Mouse (Mus musculus) ovary, postnatal 14 days (tissue): ENCODE data around the gene H3f3b.

Source experiments
- DNase-seq: peaks from one replicate; pipeline ENCODE4 v3.0.0; 2022; ENCODE audit warnings: low spot score

Gene H3f3b

GRCm38 (mm10) chr11:116027756-116028155, at the start of gene H3f3b:
H3f3b (minus strand) TSS chr11:116027962.
- no peak for DNase-seq

DNA sequence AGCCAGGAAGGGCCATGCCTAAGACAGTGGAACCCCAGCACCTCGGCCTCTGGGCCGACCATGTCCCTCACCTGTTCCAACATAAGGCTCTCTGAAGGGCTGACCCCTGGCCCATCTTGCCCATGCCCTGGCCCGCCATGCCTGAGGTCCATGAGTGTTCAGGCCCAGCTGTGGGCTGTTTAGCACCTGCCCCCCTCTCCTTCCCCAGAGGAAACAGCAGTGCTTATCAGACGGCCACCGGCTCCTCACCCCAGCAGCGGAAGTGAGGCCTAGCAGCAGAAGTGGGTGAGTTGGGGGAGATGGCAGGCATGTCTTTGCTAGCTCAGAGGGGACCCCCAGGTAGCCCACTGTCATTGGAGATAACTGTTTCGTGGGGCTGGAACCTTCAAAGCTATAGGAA, 49.1 kb upstream of the H3f3b start:
- no peak for DNase-seq

DNA sequence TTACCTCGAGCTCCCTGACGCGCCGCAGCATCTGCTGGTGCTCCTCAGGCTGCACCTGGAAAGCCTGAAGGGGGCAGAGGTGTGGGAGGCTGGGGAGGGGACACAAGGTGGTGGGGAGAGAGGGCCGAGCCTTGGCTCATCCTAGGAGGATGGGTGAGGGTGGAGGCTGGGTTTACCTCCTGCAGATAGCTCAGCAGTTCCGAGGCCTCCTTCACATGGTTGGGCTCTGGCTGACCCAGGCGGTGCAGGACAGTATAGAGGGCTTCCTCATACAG, 48.4 kb upstream of the H3f3b start:
- no peak for DNase-seq

- DNase-seq = no peak
These were observed 47.9 kb upstream of the H3f3b start for GRCm38 (mm10) chr11:116075539-116076265.

DNA sequence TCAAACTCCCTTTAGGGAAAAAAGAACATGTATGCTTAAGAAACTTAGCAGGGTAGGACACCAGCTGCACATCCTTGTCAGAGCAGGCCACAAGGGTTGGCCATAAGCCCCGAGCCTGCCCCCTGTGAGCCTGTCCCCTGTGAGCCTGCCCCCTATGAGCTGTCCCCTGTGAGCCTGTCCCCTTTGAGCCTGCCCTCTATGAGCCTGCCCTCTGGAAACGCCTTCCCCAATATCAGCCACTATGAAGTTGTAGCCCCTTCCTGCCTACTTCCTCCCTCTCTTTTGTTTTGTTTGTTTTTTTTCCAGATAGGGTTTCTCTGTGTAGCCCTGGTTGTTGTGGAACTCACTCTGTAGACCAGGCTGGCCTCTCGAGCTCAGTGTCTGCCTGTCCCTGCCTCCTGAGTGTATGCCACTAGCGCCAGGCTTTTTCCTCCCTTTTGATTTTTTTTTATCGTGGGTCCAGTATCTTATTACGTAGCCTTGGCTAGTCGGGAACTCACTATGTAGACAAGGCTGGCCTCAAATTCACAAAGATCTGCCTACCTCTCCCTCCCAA, 46.8 kb upstream of the H3f3b start:
- DNase-seq = no peak

GRCm38 (mm10) chr11:116072608-116073007, 44.8 kb upstream of the H3f3b start:
- DNase-seq = no peak

- no peak for DNase-seq
These were observed 43.7 kb upstream of the H3f3b start for GRCm38 (mm10) chr11:116071510-116071909.

DNA sequence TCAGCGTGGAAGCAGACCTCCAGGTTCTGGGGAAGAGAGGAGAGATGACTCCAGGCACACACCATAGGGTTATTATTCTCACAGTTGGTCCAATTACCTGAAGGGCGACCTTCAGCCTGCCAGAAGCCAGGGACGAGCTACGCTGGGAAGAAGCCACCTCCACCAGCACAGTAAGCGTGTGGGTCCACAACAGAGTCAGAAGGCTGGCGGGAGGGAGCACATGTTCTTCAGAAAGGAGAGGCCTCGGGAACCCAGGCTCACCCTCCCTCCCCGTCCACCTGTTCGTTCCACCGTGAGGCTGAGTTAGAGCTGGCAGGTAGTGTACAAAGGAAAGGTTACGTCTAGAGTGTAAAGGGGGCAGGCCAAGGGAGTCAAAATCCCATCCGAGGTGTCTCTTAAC, 37.6 kb upstream of the H3f3b start:
- no peak for DNase-seq

- DNase-seq = no peak
These were observed 36.6 kb upstream of the H3f3b start for GRCm38 (mm10) chr11:116064187-116064867.

DNA sequence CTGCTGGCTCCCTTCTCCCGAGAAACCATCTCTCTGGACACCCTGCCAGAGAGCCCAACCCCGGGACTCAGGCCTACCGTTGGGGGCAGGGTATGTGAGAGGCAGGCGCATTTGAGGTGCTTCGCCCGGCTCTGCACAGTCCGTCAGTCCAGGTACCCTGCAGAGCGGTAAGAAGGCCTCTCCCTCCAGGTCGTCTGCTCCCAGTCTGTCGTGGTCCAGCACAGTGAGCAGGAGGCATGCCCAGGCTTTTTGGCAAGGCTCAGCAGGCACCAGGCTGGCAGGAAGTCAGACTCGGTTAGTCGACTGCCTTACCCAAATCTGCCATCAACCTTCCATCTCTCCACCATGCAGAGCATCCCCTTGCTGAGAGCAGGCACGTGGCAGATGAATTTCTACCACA, 35.8 kb upstream of the H3f3b start:
- DNase-seq = no peak

DNA sequence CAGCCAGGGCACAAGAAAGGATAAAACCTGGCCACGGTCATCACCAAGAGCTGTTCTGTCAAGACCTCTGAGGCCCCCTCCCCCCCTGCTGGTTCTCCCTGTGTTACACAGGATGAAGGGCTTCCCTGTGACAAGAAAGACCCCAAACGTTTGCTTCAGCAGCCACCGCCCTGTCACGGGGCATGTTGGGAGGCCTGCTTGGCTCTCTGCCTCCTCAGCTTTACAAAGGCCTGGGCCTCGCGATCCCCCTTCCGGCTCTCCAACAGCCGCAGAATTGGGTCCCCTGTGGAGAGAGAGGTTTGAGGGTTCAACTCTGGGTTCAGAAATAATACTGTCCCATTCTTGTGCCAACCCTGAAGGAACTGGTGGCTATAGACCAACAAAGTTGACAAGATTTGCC, 34.8 kb upstream of the H3f3b start:
- DNase-seq = no peak

DNA sequence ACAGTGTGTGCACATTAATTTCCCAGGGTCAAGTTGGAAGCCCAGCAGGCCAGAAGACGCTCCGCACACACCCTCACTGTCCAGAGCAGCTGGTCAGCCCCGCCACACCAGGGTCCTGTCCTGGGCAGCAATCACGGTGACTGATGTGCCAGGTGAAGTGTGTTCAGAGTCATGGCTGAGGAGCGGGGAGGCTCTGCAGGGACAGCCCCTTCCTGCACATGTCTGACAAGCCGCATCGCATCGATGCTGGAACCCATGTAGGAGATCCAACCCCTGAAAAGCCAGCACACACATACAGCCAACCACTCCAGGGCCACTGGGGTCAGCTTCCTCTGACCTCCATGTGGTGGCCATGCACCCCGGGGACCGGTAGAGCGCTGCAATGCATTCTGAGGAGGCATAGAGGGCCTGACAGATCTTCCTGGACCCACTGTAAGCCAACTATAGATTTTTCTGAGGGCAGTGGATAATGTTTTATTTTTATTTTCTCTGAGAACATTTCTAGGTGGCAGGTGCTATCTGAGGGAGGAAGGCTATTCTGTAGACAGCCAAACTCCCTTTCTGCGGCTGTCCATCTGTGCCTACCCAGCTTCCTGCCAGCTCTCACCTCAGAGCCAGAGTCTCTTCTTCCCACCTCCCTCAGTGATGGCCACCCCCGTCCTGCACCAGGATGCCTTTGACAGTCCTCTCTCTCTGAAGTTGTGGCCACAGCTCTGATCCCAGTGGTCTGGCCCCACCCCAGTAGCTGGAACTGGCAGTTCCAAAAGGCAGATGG, 34.1 kb upstream of the H3f3b start:
- no peak for DNase-seq

- DNase-seq = no peak
These were observed 32.8 kb upstream of the H3f3b start for GRCm38 (mm10) chr11:116060596-116060995.

DNA sequence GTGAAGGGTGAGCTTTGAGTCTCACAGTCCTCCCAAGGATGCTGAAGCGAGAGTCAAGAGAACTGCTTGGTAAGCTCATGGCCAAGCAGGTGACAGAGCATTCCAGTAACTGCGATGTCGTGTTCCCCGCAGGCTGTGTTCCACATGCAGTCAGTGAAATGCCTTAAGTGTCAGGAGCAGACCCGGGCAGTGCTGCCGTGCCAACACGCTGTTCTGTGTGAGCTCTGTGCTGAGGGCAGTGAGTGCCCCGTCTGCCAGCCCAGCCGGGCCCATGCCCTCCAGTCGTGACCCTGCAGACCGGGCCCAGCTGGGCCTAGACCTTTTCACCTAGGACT, 31.9 kb upstream of the H3f3b start:
- DNase-seq = no peak

DNA sequence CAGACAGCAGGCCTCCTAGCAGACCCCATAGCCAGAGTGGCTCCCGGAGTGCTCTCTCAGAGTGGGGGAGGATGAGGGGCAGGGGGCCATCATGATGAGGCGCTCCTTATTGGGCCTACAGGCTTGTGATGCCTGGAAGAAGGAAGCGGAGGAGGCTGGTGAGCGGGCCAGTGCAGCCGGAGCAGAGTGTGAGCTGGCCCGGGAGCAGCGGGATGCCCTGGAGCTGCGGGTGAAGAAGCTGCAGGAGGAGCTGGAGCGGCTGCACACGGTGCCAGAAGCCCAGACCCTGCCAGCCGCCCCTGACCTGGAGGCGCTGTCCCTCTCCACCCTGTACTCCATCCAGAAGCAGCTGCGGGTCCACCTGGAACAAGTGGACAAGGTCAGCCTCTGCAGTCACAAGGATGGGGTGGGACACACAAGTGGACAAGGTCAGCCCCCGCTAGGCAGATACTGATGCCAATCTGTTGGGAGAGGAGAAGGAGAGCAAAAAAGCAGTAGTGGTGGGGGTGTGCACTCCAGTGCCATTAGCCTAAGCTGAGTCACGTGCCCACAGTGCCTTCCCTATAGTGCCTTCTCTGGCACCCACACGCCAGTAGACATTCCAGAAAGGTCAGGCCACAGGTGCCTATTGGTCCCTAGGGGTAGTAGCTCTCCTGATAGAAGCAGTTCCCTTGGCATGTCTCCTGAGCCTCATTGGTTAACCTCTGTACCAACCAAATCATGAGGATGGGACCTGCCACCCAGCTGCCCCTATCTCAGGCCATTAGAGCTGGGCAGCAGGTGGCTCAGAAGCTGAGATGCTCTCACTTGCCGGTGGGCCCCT, 31.3 kb upstream of the H3f3b start:
- DNase-seq = no peak

DNA sequence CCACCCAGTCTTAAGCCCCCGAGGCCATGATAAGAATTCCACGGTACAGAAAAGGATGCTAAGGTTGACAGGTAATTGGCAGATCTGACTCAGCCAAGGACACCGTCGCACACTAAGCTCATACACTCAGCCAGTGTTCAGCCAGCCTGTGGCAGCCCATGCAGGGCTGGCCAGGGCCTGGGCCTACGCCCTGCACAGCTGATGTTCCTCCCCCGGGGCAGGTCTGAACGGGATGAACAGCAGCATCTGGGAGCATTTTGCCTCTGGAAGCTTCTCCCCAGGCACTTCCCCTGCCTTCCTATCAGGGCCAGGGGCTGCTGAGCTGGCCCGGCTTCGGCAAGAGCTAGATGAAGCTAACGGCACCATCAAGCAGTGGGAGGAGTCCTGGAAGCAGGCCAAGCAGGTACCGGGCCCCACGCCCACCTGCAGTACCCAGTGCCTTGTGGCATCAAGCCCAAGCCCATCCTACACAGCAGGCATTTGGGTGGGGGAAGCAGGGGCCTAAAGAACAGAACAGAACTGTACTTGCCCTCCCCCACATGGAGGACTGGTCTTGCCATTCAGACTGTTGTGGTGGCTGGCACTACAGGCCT, 30.4 kb upstream of the H3f3b start:
- no peak for DNase-seq

GRCm38 (mm10) chr11:116057237-116057881, 29.6 kb upstream of the H3f3b start:
- DNase-seq = no peak

GRCm38 (mm10) chr11:116055873-116056272, 28.1 kb upstream of the H3f3b start:
- no peak for DNase-seq

GRCm38 (mm10) chr11:116053510-116054229, 25.9 kb upstream of the H3f3b start:
- no peak for DNase-seq

DNA sequence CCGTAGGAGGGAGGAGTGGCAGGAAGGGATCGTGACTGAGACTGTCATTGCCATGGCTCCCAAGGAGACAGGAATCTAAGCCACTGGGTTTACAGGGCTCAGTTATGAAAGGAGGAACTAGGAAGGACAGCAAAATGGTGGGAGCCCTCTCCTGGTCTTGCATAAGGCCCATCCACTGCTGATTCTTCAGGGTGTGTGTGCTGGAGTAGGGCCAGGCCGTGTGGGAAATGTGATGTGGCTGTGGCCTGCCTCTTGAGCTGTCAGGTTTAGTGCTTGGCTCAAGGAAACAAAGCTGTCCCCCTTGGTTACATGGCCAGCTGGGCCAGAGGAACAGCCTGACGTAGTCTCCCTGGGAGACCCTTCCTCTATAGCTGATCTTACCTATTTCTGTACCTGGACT, 22.4 kb upstream of the H3f3b start:
- DNase-seq = no peak

- no peak for DNase-seq
These were observed 21.8 kb upstream of the H3f3b start for GRCm38 (mm10) chr11:116049610-116050009.
